Mouse (Mus musculus): Measurements from ENCODE around the gene Cobll1. TPM values are rescaled to one million over a fixed set of nuclear protein-coding genes. Genes with fewer than 3 reads are reported as not detected.

The Cobll1 gene
- polyA plus RNA-seq, 1 experiment from 2014 or later, result 17.1 TPM

DNA sequence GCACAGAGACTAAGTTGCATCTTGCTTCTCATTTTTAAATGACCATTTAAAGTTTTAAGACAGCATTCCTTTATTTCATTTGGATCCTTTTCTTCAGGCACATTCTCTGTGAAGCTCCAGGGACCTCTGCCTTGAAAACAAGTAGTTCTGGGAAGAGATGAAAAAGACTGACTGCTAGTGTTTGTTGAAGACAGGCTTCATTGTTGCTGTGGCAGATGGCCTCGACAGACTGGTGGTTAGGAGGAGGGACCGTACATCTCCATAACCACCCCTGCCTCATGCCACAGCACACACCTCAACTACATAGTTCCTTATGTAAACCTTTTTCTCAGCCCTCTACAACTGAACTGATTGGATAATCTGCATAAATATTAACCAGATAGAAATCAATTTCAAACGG is 161.7 kb downstream of the Cobll1 start:
- Histone ChIP-seq H3K27me3 (ENCODE audit: control insufficient read depth, insufficient read depth, low read length) (no peaks in the 10 kb centered on the region), H3K36me3 (ENCODE audit: control insufficient read depth, insufficient read depth, low read length) (no peaks in the 10 kb centered on the region), H3K9me3 (replicated peaks; ENCODE audit: control insufficient read depth, low read length) (no peaks in the 10 kb centered on the region), H3K4me2 (ENCODE audit: low read depth, low read length) (no peak overlapping the region), H3K27ac (ENCODE audit: low read length) (no peak overlapping the region), H3K4me1 (ENCODE audit: control insufficient read depth, insufficient read depth, low read length) (no peaks in the 10 kb centered on the region), H3K9ac (ENCODE audit: low read length) (no peak overlapping the region), H3K4me3 (replicated peaks; ENCODE audit: low read length) (no peak overlapping the region)
- 59% methylated on average over 3 of the region's 3 CpGs for WGBS
- no peak for ATAC-seq (ENCODE audit: insufficient read depth, low FRiP score)

DNA sequence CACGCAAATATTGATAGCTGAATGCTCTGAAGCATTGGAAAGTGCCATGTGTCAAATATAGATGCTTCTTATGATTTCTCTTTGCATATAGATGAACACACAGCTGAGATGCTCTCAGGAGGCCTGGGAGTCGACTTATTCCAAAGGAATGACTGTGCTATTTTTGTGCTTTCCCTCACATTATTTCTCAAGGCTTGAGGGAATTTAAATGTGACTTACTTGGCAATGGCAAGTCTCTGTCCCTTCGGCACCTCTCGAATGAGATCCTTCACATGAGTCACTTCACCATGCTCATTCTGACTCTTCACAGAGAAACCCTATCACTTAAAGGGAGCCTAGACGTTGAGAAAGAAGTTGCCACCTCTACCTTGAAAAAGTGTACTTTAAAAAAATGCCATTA is 163.4 kb downstream of the Cobll1 start:
- Histone ChIP-seq H3K36me3 (ENCODE audit: control insufficient read depth, insufficient read depth, low read length) (no peaks in the 10 kb centered on the region), H3K4me3 (replicated peaks; ENCODE audit: low read length) (no peak overlapping the region), H3K27ac (ENCODE audit: low read length) (no peak overlapping the region), H3K4me1 (ENCODE audit: control insufficient read depth, insufficient read depth, low read length) (no peaks in the 10 kb centered on the region), H3K9me3 (replicated peaks; ENCODE audit: control insufficient read depth, low read length) (no peaks in the 10 kb centered on the region), H3K9ac (ENCODE audit: low read length) (no peak overlapping the region), H3K27me3 (ENCODE audit: control insufficient read depth, insufficient read depth, low read length) (no peaks in the 10 kb centered on the region), H3K4me2 (ENCODE audit: low read depth, low read length) (no peak overlapping the region)
- WGBS, result 85% methylated on average over 5 of the region's 5 CpGs
- no peak for ATAC-seq (ENCODE audit: insufficient read depth, low FRiP score)

DNA sequence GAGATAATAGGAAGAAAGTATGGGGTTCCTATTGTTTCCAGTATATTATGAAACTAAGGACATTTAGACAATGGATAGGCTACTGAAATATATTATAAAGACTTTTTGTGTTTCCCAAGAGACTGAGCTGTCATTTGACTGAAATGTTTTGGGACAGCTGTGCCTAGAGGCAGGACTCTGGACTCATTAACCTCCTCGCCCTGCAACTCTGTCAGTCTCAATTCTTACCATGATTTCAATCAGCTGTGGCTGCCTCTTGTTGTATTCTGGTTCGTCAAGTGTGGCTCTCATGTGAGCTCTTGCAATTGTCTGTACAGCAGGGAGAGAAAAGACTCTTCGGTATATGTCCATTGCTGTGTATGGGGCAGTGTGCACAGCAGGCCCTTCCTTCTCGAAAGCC is 163.8 kb downstream of the Cobll1 start:
- Histone ChIP-seq H3K27ac (ENCODE audit: low read length) (no peak overlapping the region), H3K4me1 (ENCODE audit: control insufficient read depth, insufficient read depth, low read length) (no peaks in the 10 kb centered on the region), H3K4me2 (ENCODE audit: low read depth, low read length) (no peak overlapping the region), H3K36me3 (ENCODE audit: control insufficient read depth, insufficient read depth, low read length) (no peaks in the 10 kb centered on the region), H3K4me3 (replicated peaks; ENCODE audit: low read length) (no peak overlapping the region), H3K9ac (ENCODE audit: low read length) (no peak overlapping the region), H3K27me3 (ENCODE audit: control insufficient read depth, insufficient read depth, low read length) (no peaks in the 10 kb centered on the region), H3K9me3 (replicated peaks; ENCODE audit: control insufficient read depth, low read length) (no peaks in the 10 kb centered on the region)
- 82% methylated on average over 4 of the region's 4 CpGs for WGBS
- ATAC-seq (ENCODE audit: insufficient read depth, low FRiP score), result no peak

DNA sequence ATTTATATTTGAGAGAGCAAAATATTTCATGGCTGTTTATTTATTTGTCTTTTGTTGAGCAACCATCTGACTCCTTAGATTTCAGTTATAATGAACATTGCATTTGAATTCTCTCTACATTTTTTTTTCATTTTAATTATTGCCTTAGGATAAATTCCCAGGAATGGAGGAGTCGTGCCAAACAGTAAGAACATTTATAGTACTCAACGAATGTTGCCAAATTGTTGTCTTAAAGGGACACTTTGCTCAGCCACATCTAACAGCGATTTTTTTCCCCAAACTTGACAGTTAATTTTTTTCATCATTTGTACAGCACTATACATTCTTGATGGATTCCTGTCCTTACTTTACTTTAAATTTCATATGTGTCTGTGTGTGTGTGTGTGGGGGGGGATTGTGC is 167.0 kb downstream of the Cobll1 start:
- 69% methylated on average over 3 of the region's 3 CpGs for WGBS
- no peaks in the 10 kb centered on the region for H3K36me3 ChIP-seq (ENCODE audit: control insufficient read depth, insufficient read depth, low read length)
- no peak for ATAC-seq (ENCODE audit: insufficient read depth, low FRiP score)

DNA sequence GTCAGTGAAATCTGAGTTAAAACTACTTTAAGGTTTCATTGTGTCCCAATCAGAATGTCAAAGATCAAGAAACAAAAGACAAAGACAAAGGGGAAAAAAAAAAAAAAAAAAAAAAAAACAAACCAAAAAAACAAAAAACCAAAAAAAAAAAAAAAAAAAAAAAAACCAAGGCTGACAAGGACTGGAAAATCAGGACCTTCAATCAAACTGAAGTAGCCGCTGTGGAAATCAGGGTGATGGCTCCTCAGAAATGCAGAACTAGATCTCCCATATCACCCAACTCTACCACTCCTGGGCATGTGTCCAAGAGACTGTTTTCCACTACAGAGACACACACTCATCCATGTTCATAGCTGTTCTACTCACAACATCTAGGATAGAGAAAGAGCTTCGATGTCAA is 185.4 kb downstream of the Cobll1 start:
- no peak overlapping the region for H3K27ac ChIP-seq (ENCODE audit: low read length)
- no peak overlapping the region for H3K9ac ChIP-seq (ENCODE audit: low read length)
- H3K4me2 ChIP-seq (ENCODE audit: low read depth, low read length), result no peak overlapping the region
- no peaks in the 10 kb centered on the region for H3K36me3 ChIP-seq (ENCODE audit: control insufficient read depth, insufficient read depth, low read length)
- H3K9me3 ChIP-seq (replicated peaks; ENCODE audit: control insufficient read depth, low read length), result no peaks in the 10 kb centered on the region
- no peaks in the 10 kb centered on the region for H3K4me1 ChIP-seq (ENCODE audit: control insufficient read depth, insufficient read depth, low read length)
- ATAC-seq (ENCODE audit: insufficient read depth, low FRiP score), result no peak
- H3K27me3 ChIP-seq (ENCODE audit: control insufficient read depth, insufficient read depth, low read length), result no peaks in the 10 kb centered on the region
- 92% methylated on average over 2 of the region's 2 CpGs for WGBS
- H3K4me3 ChIP-seq (replicated peaks; ENCODE audit: low read length), result no peak overlapping the region

More for the DNA sequence above, 167.0 kb downstream of the Cobll1 start:
- Histone ChIP-seq H3K9ac (ENCODE audit: low read length) (no peak overlapping the region), H3K27me3 (ENCODE audit: control insufficient read depth, insufficient read depth, low read length) (no peaks in the 10 kb centered on the region), H3K4me1 (ENCODE audit: control insufficient read depth, insufficient read depth, low read length) (no peaks in the 10 kb centered on the region), H3K4me3 (replicated peaks; ENCODE audit: low read length) (no peak overlapping the region), H3K9me3 (replicated peaks; ENCODE audit: control insufficient read depth, low read length) (no peaks in the 10 kb centered on the region), H3K27ac (ENCODE audit: low read length) (no peak overlapping the region), H3K4me2 (ENCODE audit: low read depth, low read length) (no peak overlapping the region)

- Histone ChIP-seq H3K36me3 (ENCODE audit: control insufficient read depth, insufficient read depth, low read length) (no peaks in the 10 kb centered on the region), H3K4me2 (ENCODE audit: low read depth, low read length) (no peak overlapping the region), H3K9ac (ENCODE audit: low read length) (no peak overlapping the region), H3K27me3 (ENCODE audit: control insufficient read depth, insufficient read depth, low read length) (no peaks in the 10 kb centered on the region), H3K9me3 (replicated peaks; ENCODE audit: control insufficient read depth, low read length) (no peaks in the 10 kb centered on the region), H3K4me3 (replicated peaks; ENCODE audit: low read length) (no peak overlapping the region), H3K27ac (ENCODE audit: low read length) (no peak overlapping the region), H3K4me1 (ENCODE audit: control insufficient read depth, insufficient read depth, low read length) (no peaks in the 10 kb centered on the region)
- ATAC-seq (ENCODE audit: insufficient read depth, low FRiP score), result no peak
- 86% methylated on average over 6 of the region's 6 CpGs for WGBS
These were observed 186.8 kb downstream of the Cobll1 start for GRCm38 (mm10) chr2:65052191-65053012.

GRCm38 (mm10) chr2:65050776-65051175 is 188.4 kb downstream of the Cobll1 start:
- ATAC-seq (ENCODE audit: insufficient read depth, low FRiP score), result no peak
- 90% methylated on average over 3 of the region's 3 CpGs for WGBS
- no peaks in the 10 kb centered on the region for H3K9me3 ChIP-seq (replicated peaks; ENCODE audit: control insufficient read depth, low read length)

GRCm38 (mm10) chr2:65048234-65049017 is 190.8 kb downstream of the Cobll1 start:
- Histone ChIP-seq H3K36me3 (ENCODE audit: control insufficient read depth, insufficient read depth, low read length) (no peaks in the 10 kb centered on the region), H3K4me2 (ENCODE audit: low read depth, low read length) (no peak overlapping the region), H3K27me3 (ENCODE audit: control insufficient read depth, insufficient read depth, low read length) (no peaks in the 10 kb centered on the region), H3K9me3 (replicated peaks; ENCODE audit: control insufficient read depth, low read length) (no peaks in the 10 kb centered on the region), H3K27ac (ENCODE audit: low read length) (no peak overlapping the region), H3K4me1 (ENCODE audit: control insufficient read depth, insufficient read depth, low read length) (no peaks in the 10 kb centered on the region), H3K9ac (ENCODE audit: low read length) (no peak overlapping the region), H3K4me3 (replicated peaks; ENCODE audit: low read length) (no peak overlapping the region)
- WGBS, result 58% methylated on average over 6 of the region's 6 CpGs
- ATAC-seq (ENCODE audit: insufficient read depth, low FRiP score), result no peak

More at GRCm38 (mm10) chr2:65050776-65051175, 188.4 kb downstream of the Cobll1 start:
- no peak overlapping the region for H3K9ac ChIP-seq (ENCODE audit: low read length)
- H3K4me1 ChIP-seq (ENCODE audit: control insufficient read depth, insufficient read depth, low read length), result no peaks in the 10 kb centered on the region
- H3K4me3 ChIP-seq (replicated peaks; ENCODE audit: low read length), result no peak overlapping the region
- no peak overlapping the region for H3K27ac ChIP-seq (ENCODE audit: low read length)
- H3K36me3 ChIP-seq (ENCODE audit: control insufficient read depth, insufficient read depth, low read length), result no peaks in the 10 kb centered on the region
- H3K27me3 ChIP-seq (ENCODE audit: control insufficient read depth, insufficient read depth, low read length), result no peaks in the 10 kb centered on the region
- no peak overlapping the region for H3K4me2 ChIP-seq (ENCODE audit: low read depth, low read length)
